Mouse (Mus musculus): ENCODE measurements around the gene Zfp772. TPM values are rescaled to one million over a fixed set of nuclear protein-coding genes. Genes with fewer than 3 reads are reported as not detected.
A peak's percentile ranks its signal among the peaks of the same experiment; 100 is the strongest.
"Not testable (repeated sequence)": the region's sequence is repeated elsewhere in the genome, so short reads cannot be mapped to it uniquely, and the experiment has no call there.

Zfp772 gene
- total RNA-seq (2021) = 1 to 10 TPM; 3.9 to 4.5 TPM
- long read RNA-seq, experiment 1, transcript Zfp772-201 (5 exons, 2,777 nt) = major isoform, 6 of 7 reads
- long read RNA-seq, experiment 1, partial matches to known transcripts = 0 of 7 reads
- long read RNA-seq, experiment 1, other reads (novel, unspliced or antisense) = 1 of 7 reads
- long read RNA-seq, experiment 2, partial matches to known transcripts = 1 of 1 reads
- long read RNA-seq, experiment 2, other reads (novel, unspliced or antisense) = 0 of 1 reads

DNA sequence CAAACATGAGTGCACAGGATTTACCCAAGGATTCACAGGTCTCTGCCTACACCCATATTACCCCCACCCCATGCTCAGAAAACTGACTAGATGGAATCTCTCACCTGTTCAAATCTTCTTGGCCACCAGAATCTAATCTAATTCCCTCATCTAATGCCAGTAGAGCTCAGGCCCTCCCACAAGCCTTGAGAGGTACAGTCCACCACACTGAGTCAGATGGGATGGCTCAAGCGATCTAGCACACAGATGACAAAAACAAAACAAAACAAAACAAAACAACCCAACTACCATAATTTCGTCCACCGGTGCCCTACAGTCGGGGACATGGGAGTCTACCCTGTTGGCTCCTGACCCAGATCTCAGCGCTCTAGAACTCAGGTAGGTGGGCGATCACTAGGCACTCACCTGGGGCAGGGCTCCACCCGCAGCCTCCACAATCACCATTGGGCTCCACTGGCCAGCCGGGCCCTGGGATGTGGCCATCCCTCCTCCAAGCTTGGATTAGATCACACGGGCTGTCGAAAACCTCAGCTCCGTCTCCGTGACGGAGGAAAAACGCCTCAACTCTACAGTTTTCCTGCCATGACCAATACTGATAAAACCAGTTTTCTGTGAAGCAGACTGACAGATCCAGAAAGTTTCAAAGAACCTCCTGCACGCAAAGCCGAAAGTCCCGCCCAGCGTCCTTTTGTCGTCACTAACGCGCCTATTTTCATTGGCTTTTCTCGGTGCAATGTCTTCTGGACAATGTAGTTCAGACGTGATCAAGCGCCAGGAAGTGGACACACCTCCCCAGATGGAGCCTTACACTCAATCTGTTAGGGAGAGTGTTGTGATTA is at the start of gene Zfp772:
Gene Zfp772, minus strand, starts transcription at position 686 of the 839 bp plus-strand sequence.
- DNase-seq = peak; percentile 25 to 53

DNA sequence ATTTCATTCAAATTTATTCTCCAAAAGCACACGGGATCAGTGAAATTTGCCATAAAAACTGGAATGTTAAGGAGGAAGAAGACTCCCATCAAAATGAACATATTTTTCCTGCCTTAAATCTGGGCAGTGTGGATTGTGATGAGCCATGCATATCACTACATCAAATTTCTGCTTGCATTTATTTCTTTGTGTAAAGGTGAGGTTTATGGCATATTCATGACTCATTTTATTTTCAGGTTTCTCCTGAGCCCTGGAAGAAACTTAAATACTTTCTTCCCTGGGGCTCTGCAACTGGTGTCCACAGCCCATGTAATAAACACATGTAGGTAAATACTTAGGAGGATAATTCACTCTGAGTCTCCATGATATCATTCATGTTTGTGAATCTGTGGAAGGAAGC is 37.4 kb upstream of the Zfp772 start, which contains the start of gene Vmn2r29:
Gene Vmn2r29, minus strand, starts transcription at position 101 of the 400 bp plus-strand sequence.
- not testable (repeated sequence) for DNase-seq

DNA sequence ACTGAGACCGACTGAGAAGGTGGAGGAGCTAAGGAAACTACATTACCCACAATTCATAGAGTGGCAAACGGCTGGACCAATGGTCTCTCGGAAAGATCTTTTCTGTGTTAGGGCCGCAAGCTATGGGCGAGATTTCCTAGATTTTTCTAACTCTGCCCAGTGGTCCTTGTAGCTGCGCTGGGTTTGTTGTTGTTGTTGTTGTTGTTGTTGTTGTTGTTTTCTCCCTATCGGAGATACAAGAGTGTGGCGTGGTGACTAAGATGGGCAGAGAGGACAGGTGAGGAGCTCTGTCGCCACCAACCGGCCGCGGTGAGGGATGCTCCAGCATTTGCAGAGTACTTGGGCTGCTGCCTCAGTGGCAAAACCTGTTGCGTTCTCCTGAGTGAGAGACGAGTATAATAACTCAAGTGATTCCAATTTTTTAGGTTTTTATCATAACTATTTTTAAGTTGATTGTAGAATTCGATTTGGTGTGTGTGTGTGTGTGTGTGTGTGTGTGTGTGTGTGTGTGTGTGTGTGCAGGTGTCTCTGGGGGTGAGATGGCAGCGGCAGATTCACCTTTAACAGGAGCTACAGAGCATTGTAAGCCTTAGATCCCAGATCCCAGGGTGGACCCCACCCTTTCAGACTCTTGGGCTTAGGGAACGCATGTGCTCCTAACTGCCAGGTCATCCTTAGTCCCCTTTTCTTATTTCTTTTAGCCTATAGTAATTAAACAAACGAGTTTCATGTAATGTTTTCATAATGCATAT is 21.4 kb downstream of the Zfp772 start:
- peak; percentile 74 to 84 for DNase-seq

DNA sequence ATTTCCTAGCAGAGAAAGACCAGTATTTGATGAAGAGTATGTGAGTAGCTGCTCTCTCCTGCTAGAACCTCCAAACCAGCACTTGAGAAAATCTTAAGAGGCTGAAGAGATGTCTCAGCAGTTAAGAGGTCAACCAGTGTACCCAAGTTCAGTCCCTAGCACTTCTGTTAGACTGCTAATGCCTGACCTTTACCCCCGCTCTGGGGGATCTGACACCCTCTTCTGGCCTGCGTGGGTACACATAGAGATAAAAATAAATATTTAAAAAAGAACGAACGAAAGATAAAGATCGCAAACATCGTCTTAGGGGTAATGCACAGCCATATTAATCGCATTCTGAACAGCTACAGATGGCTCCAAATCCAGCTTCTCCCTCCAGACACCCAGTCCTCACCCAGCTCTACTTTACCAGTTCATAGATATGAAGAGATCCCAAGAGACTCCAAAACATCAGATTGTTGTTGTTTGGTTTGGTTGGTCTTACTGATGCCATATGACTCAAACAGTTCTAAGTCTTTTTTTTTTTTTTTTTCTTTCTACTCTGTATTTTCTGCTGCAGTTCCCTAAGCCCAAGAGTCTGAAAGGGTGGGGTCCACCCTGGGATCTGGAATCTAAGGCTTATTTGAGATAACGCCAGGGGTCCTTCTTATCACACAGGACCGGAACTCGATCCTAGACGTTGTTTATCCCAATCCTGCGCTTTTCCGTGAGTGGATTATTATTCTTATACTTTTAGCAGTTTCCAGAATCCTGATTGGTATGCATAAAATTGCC is 22.2 kb downstream of the Zfp772 start:
- DNase-seq = no peak

DNA sequence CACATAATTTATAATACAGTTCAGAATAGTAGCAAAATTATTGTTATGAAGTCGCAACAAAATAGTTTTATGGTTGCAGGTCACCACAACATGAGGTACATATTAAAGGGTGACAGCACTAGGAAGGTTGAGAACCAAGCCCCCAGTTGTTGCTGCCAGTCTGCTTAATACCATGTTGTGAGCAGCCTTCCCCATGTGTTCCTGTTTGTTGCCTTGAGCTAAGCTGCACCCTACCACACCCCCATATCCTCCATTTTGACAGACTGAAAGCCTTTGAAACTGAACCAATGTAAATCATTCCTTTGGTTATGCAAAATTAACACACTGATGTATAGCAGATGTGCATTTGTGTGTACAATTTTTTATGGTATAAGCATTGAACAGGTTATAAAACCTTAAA is 23.9 kb downstream of the Zfp772 start:
- DNase-seq = no peak

DNA sequence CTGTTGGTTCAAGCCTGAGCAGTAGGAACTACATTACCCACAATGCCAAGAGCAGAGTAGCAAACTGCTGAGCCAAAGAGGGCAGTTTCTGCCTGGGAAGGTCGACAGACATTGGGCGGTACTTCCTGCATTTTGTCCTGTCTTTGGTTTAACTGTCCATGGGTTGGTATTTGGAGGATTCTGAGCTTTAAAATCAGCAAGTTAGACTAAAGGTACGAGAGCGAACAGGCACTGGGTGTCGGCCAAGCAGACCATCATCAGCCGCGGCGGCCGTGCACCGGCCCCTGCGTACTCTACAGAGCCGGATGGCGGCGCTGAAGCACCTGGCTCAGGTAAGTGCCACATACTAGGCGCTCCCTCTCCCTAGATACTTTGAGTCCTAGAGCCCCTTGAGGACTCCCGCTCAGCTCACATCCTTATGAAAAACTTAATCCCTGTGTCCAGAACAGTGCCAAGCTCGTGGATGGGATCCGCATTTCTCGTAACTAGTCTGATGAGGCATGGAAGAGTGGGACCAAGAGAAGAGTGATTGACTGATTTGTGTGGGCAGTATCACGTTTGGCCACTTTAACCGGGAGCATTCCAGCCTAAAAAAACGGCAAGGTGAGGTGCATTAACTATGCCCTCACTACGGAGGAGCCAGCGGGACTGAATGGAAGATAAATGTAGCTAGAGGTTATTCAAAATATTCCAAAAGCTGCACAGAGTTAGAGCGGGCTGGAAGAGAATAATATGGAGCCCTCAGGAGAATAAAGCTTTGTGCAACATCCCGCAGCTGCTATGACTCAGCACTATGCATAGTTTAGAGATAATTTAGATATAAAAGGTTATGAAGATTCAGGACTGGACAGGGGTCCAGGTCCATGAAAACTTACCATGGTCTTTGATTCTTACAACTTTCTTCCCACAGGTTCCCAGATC is 38.3 kb downstream of the Zfp772 start, which contains the start of gene Zfp418:
Gene Zfp418, plus strand, starts transcription at position 104 of the 921 bp plus-strand sequence.
- peak; percentile 71 to 73 for DNase-seq

Other genes starting within 250 kb of the Zfp772 start
- gene Aurkc, start 214.7 kb downstream of the Zfp772 start, total RNA-seq (2021) = not detected
- gene Zfp954, start 88.5 kb downstream of the Zfp772 start, total RNA-seq (2021) = 10 to 100 TPM; 12.8 to 14.0 TPM
- under 1 TPM; 0.36 to 0.63 TPM for gene Zfp773, start 73.2 kb downstream of the Zfp772 start, total RNA-seq (2021)
- 1 to 10 TPM; 1.7 to 1.8 TPM for gene Zfp418, start 38.7 kb downstream of the Zfp772 start, total RNA-seq (2021)
- under 1 TPM; 0.26 to 0.43 TPM for gene Vmn2r29, start 37.3 kb upstream of the Zfp772 start, total RNA-seq (2021)
- 1 to 10 TPM; 2.6 to 4.0 TPM for gene Gm45844, start 68.3 kb upstream of the Zfp772 start, total RNA-seq (2021)
- gene Clcn4, start 90.9 kb upstream of the Zfp772 start, total RNA-seq (2021) = 10 to 100 TPM; 61.0 to 73.3 TPM
- under 1 TPM; 0.20 to 0.36 TPM for gene Vmn2r30, start 127.6 kb upstream of the Zfp772 start, total RNA-seq (2021)
- gene Gm45783, start 164.6 kb upstream of the Zfp772 start, total RNA-seq (2021) = 1 to 10 TPM in 1 of 2 experiments, not detected in 1; 1.8 TPM
- not detected for gene Vmn2r31, start 189.7 kb upstream of the Zfp772 start, total RNA-seq (2021)